In genomic region chr3:107819622-107820021, GRCm38 (mm10) we compare ENCODE assay signal across 32 mouse cellular contexts. TPM values are rescaled to one million over a fixed set of nuclear protein-coding genes. Genes with fewer than 3 reads are reported as not detected.
DNase-seq lines count a peak whose midpoint lies in the region; ATAC-seq and TF ChIP-seq lines count a peak whose summit lies in the region.
"Had no signal": no experiment of that assay in that cellular context is flagged by ENCODE, and none has a peak within 500 bp of the region (broad histone marks: within the 10 kb centered on the region; RNA-seq: fewer than 3 reads in every experiment).

No protein-coding gene starts in this region.

- no peak overlapping the region for H3K9ac ChIP-seq in liver, embryonic 11.5 days (ENCODE audit: low read depth, low read length)
- H3K9ac ChIP-seq in liver, embryonic 13.5 days = no peak overlapping the region
- H3K9ac ChIP-seq in liver, embryonic 16.5 days (ENCODE audit: low read depth, low read length) = no peak overlapping the region
- H3K9ac ChIP-seq in hindbrain, postnatal 0 days (replicated peaks; ENCODE audit: low read length) = no peak overlapping the region
- H3K9ac ChIP-seq: embryonic facial prominence, embryonic 12.5 days; embryonic facial prominence, embryonic 15.5 days; forebrain, postnatal 0 days; heart, embryonic 12.5 days; heart, embryonic 15.5 days; hindbrain, embryonic 14.5 days had no signal

- ATAC-seq in liver, embryonic 11.5 days (replicated peaks; ENCODE audit: low FRiP score) = no peak
- no peak for ATAC-seq in liver, embryonic 13.5 days (ENCODE audit: low read depth)
- ATAC-seq in liver, embryonic 16.5 days (ENCODE audit: low read depth) = no peak
- peak; percentile 42; the same call in 1 of the 2 replicates for ATAC-seq in megakaryocyte-erythroid progenitor cell, adult 5-6 weeks (replicated peaks; ENCODE audit: low FRiP score, low TSS enrichment, poor library complexity, severe bottlenecking)
- no peak for ATAC-seq in hindbrain, postnatal 0 days
- ATAC-seq: forebrain, embryonic 14.5 days; forebrain, postnatal 0 days; Patski had no signal

- no peak for TF ChIP-seq CTCF in hindbrain, postnatal 0 days (IDR thresholded peaks at IDR 0.05; ENCODE audit: low read depth)

- H3K27ac ChIP-seq in liver, embryonic 11.5 days (ENCODE audit: low read depth, low read length) = no peak overlapping the region
- H3K27ac ChIP-seq in liver, embryonic 13.5 days = no peak overlapping the region
- H3K27ac ChIP-seq in liver, embryonic 16.5 days (ENCODE audit: low read length) = no peak overlapping the region
- no peak overlapping the region for H3K27ac ChIP-seq in hindbrain, postnatal 0 days
- H3K27ac ChIP-seq: embryonic facial prominence, embryonic 12.5 days; embryonic facial prominence, embryonic 15.5 days; heart, embryonic 15.5 days; hindbrain, embryonic 14.5 days had no signal

- DNase-seq in liver, embryonic 11.5 days (ENCODE audit: low spot score) = no peak
- no peak for DNase-seq in liver
- DNase-seq in liver, embryonic 13.5 days = no peak
- no peak for DNase-seq in left cerebral cortex, postnatal 14 days (ENCODE audit: low spot score in 2 of 2)
- no peak for DNase-seq in layer of hippocampus, adult 9-10 months (ENCODE audit: low spot score)
- DNase-seq in hindbrain, postnatal 0 days (ENCODE audit: low spot score) = no peak
- DNase-seq: adrenal gland, postnatal 10 days; adrenal gland, postnatal 36 days; cerebellum, adult 18-20 months; cerebellum, adult 9-10 months; cerebellum, postnatal 25 days; forebrain, postnatal 0 days; gastrocnemius, postnatal 25 days; heart, adult 18-20 months; heart, postnatal 10 days; heart, postnatal 4 days had no signal

- H3K4me2 ChIP-seq in liver, embryonic 11.5 days = peak overlapping the region; percentile 26
- peak overlapping the region; percentile 27; the same call in 1 of the 2 replicates for H3K4me2 ChIP-seq in liver, embryonic 13.5 days
- 0 out of 2 replicates have a peak overlapping the region, but pooled peaks have one; percentile 31 for H3K4me2 ChIP-seq in liver, embryonic 16.5 days (ENCODE audit: low read depth, low read length)
- H3K4me2 ChIP-seq in hindbrain, postnatal 0 days (ENCODE audit: low read depth, low read length) = no peak overlapping the region
- H3K4me2 ChIP-seq: embryonic facial prominence, embryonic 12.5 days; embryonic facial prominence, embryonic 15.5 days; heart, embryonic 15.5 days; hindbrain, embryonic 14.5 days had no signal

- peaks cover 14% of the 10 kb centered on the region for H3K4me1 ChIP-seq in liver, embryonic 11.5 days (replicated peaks; ENCODE audit: control insufficient read depth, insufficient read depth, low read length)
- peaks cover 19% of the 10 kb centered on the region for H3K4me1 ChIP-seq in liver, embryonic 13.5 days (replicated peaks)
- H3K4me1 ChIP-seq in liver, embryonic 16.5 days (ENCODE audit: control insufficient read depth, low read depth, low read length) = peaks cover 8% of the 10 kb centered on the region
- no peaks in the 10 kb centered on the region for H3K4me1 ChIP-seq in hindbrain, postnatal 0 days (ENCODE audit: insufficient read depth, low read length)
- H3K4me1 ChIP-seq: embryonic facial prominence, embryonic 12.5 days had no signal

- H3K4me3 ChIP-seq in liver, embryonic 11.5 days (ENCODE audit: low read depth, low read length) = no peak overlapping the region
- no peak overlapping the region for H3K4me3 ChIP-seq in liver, embryonic 13.5 days (replicated peaks)
- no peak overlapping the region for H3K4me3 ChIP-seq in liver, embryonic 16.5 days (ENCODE audit: low read depth, low read length)
- no peak overlapping the region for H3K4me3 ChIP-seq in hindbrain, postnatal 0 days (ENCODE audit: low read length)
- H3K4me3 ChIP-seq: embryonic facial prominence, embryonic 12.5 days; embryonic facial prominence, embryonic 15.5 days; heart, embryonic 12.5 days; heart, embryonic 15.5 days had no signal

- H3K27me3 ChIP-seq in liver, embryonic 11.5 days (replicated peaks; ENCODE audit: control insufficient read depth, insufficient read depth, low read length) = no peaks in the 10 kb centered on the region
- H3K27me3 ChIP-seq in liver, embryonic 13.5 days = no peaks in the 10 kb centered on the region
- no peaks in the 10 kb centered on the region for H3K27me3 ChIP-seq in liver, embryonic 16.5 days (ENCODE audit: control insufficient read depth, insufficient read depth, low read depth, low read length)
- H3K27me3 ChIP-seq in hindbrain, postnatal 0 days (ENCODE audit: insufficient read depth, low read length) = no peaks in the 10 kb centered on the region
- H3K27me3 ChIP-seq: embryonic facial prominence, embryonic 12.5 days; embryonic facial prominence, embryonic 15.5 days; heart, embryonic 12.5 days; heart, embryonic 15.5 days; Patski had no signal

- WGBS in liver, embryonic 11.5 days = 30% methylated on average over 3 of the region's 3 CpGs
- 13% methylated on average over 3 of the region's 3 CpGs for WGBS in liver, embryonic 13.5 days (ENCODE audit: insufficient replicate concordance)
- 16% methylated on average over 3 of the region's 3 CpGs for WGBS in liver, embryonic 16.5 days (ENCODE audit: insufficient replicate concordance)
- WGBS in hindbrain, postnatal 0 days = 91% methylated on average over 3 of the region's 3 CpGs

- intact Hi-C loops in left cerebral cortex, postnatal 14 days (cut with DNase I) = no loop called here

- no peaks in the 10 kb centered on the region for H3K9me3 ChIP-seq in liver, embryonic 11.5 days (ENCODE audit: control insufficient read depth, low read length)
- H3K9me3 ChIP-seq in liver, embryonic 13.5 days (replicated peaks) = no peaks in the 10 kb centered on the region
- H3K9me3 ChIP-seq in liver, embryonic 16.5 days (replicated peaks; ENCODE audit: control insufficient read depth, low read length) = no peaks in the 10 kb centered on the region
- H3K9me3 ChIP-seq in hindbrain, postnatal 0 days (ENCODE audit: low read length) = no peaks in the 10 kb centered on the region
- H3K9me3 ChIP-seq: embryonic facial prominence, embryonic 12.5 days; embryonic facial prominence, embryonic 15.5 days; heart, embryonic 12.5 days; heart, embryonic 15.5 days had no signal

- H3K36me3 ChIP-seq in liver, embryonic 11.5 days (ENCODE audit: control insufficient read depth, insufficient read depth, low read length) = no peaks in the 10 kb centered on the region
- no peaks in the 10 kb centered on the region for H3K36me3 ChIP-seq in liver, embryonic 13.5 days
- no peaks in the 10 kb centered on the region for H3K36me3 ChIP-seq in liver, embryonic 16.5 days (ENCODE audit: control insufficient read depth, insufficient read depth)
- H3K36me3 ChIP-seq in hindbrain, postnatal 0 days (ENCODE audit: insufficient read depth, low read length) = no peaks in the 10 kb centered on the region
- H3K36me3 ChIP-seq: embryonic facial prominence, embryonic 12.5 days; embryonic facial prominence, embryonic 15.5 days; heart, embryonic 12.5 days; heart, embryonic 15.5 days had no signal

RNA-seq across cellular contexts. Expression of gene Eps8l3, which starts 57.4 kb away (rescaled TPM):
- not detected in 2 replicates for polyA plus RNA-seq in liver, embryonic 11.5 days (2014; fragmentation: Nextera tagmentation; extraction: Ambion mirVana)
- not detected in 2 replicates for polyA plus RNA-seq in liver, embryonic 13.5 days (2015; fragmentation: Nextera tagmentation; extraction: Ambion mirVana)
- polyA plus RNA-seq in liver, embryonic 16.5 days (2015; fragmentation: Nextera tagmentation; extraction: Ambion mirVana) = 0.05 and 1.9 TPM in 2 replicates
- total RNA-seq in megakaryocyte-erythroid progenitor cell, adult 5-6 weeks (2014; fragmentation: Nextera tagmentation) = not detected in 2 replicates
- total RNA-seq in megakaryocyte-erythroid progenitor cell, adult 5-6 weeks (2017) = not detected in 2 replicates
- total RNA-seq in left cerebral cortex, postnatal 14 days (2021) = not detected
- not detected in 2 replicates for total RNA-seq in hindbrain, postnatal 0 days (2014; rRNA removed)
- not detected in 2 replicates for polyA plus RNA-seq in hindbrain, postnatal 0 days (2015; fragmentation: Nextera tagmentation; extraction: Ambion mirVana)
- total RNA-seq: adrenal gland, adult 18-20 months; adrenal gland, postnatal 10 days; adrenal gland, postnatal 36 days; common myeloid progenitor, adult 5-6 weeks; ES-E14; forebrain, postnatal 0 days; gastrocnemius, adult 8-10 months; gastrocnemius, postnatal 25 days; heart, adult 18-20 months; heart, postnatal 10 days; heart, postnatal 4 days had no signal
- polyA plus RNA-seq: embryonic facial prominence, embryonic 12.5 days; embryonic facial prominence, embryonic 15.5 days; forebrain, embryonic 11.5 days; forebrain, embryonic 14.5 days; forebrain, postnatal 0 days; frontal cortex, adult 2 months; heart, embryonic 15.5 days; hindbrain, embryonic 11.5 days; hindbrain, embryonic 14.5 days; Patski had no signal

RNA-seq across cellular contexts. Expression of gene Csf1, which starts 59.4 kb away (rescaled TPM):
- 10.7 TPM in 2 replicates for polyA plus RNA-seq in liver, embryonic 11.5 days (2014; fragmentation: Nextera tagmentation; extraction: Ambion mirVana)
- polyA plus RNA-seq in liver, embryonic 13.5 days (2015; fragmentation: Nextera tagmentation; extraction: Ambion mirVana) = 4.6 and 6.1 TPM in 2 replicates
- polyA plus RNA-seq in liver, embryonic 16.5 days (2015; fragmentation: Nextera tagmentation; extraction: Ambion mirVana) = 6.0 and 7.9 TPM in 2 replicates
- total RNA-seq in megakaryocyte-erythroid progenitor cell, adult 5-6 weeks (2014; fragmentation: Nextera tagmentation) = 0.35 TPM in 1 of 2 replicates, not detected in the other
- total RNA-seq in megakaryocyte-erythroid progenitor cell, adult 5-6 weeks (2017) = 0.50 TPM in 1 of 2 replicates, not detected in the other
- total RNA-seq in left cerebral cortex, postnatal 14 days (2021) = 1 to 10 TPM; 9.5 to 9.9 TPM
- total RNA-seq in hindbrain, postnatal 0 days (2014; rRNA removed) = 13.1 and 15.1 TPM in 2 replicates
- 11.2 and 12.1 TPM in 2 replicates for polyA plus RNA-seq in hindbrain, postnatal 0 days (2015; fragmentation: Nextera tagmentation; extraction: Ambion mirVana)
